Mouse (Mus musculus) lung, postnatal 25 days (tissue): Measurements from ENCODE around the gene Cdkn2aipnl.

ENCODE experiments used
- DNase-seq: peaks from one replicate; pipeline ENCODE4 v3.0.0; 2022; ENCODE audit warnings: low spot score

The Cdkn2aipnl gene

GRCm38 (mm10) chr11:51949155-51949840, 18.2 kb upstream of the Cdkn2aipnl start:
- no peak for DNase-seq

DNA sequence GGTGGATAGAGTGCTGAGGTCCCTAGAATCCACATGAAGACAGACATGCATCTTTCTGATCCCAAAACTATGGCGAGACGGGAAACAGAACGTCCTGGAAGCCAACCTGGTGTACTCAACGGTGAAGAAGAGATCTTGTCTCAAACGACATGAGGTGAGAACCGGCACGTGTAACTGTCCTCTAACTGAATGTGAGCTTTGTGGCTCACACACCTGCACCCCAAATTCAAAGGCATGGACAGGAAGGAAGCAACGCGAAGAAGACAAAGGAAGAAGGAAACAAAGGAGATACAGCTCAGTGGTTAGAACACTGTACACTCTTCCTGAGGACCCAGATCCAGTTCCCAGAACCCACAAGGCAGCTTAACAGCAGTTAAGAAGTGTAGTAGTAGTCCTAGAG, 17.5 kb upstream of the Cdkn2aipnl start:
- DNase-seq = no peak

- no peak for DNase-seq
These were observed 15.5 kb upstream of the Cdkn2aipnl start for GRCm38 (mm10) chr11:51951861-51952420.

DNA sequence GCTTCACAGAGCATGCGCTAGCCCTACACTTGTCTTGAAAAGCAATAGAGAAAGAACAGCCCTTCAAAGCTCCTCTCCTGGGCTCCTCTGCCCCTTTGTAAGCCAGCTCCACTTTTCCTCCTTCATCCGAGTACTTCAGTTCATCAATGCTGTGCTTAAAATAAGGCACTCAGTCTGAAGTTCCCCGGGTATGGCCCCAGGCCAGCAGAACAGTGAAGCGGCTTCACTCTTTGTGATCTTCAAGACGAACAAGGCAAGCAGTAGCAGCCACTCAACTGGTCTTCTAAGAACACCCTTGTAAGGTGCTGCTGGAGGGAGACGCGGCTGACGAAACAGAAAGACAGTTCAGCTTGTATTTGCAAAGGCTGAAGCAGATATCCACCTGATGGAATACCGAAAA, 11.3 kb upstream of the Cdkn2aipnl start:
- DNase-seq = peak; percentile 10

DNA sequence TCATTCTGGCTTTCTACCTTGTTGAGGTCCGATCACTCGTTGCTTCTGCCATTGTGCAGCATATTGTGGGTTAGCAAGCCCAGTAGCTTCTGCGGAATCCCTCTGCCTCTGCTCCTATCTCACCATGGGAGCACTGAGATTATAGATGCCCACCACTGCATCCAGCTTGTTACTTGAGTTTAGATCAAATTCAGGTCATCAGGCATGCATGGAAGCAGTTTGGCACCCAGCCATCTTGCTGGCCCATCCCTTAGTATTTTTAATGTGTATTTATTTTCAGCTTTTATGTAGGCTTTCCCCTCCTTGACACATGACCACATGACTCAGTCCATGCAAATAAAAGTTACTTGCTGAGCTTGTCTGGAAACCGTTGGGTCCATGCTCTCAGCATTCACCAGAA, 9.7 kb upstream of the Cdkn2aipnl start:
- no peak for DNase-seq

GRCm38 (mm10) chr11:51959511-51959910, 8.0 kb upstream of the Cdkn2aipnl start:
- no peak for DNase-seq

DNA sequence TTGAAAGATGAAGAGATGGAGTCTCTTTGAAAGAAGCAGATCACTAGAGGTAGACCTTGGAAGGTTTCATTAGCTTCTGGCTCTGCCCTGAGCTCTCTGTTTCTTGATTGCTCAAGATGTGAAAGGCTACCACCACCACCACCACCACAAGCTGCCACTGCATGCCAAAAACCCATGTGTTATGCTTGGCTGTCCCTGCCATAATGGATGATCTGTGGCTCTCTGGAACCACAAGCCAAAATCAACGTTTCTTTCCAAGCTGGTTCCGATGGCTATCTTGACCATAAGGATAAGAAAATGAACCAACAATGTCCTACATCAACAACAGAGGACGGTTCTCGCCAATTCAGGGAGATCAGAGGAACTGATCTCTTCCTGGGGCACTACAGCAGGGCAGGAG, 7.4 kb upstream of the Cdkn2aipnl start:
- no peak for DNase-seq

GRCm38 (mm10) chr11:51960967-51961471, 6.4 kb upstream of the Cdkn2aipnl start:
- peak; percentile 78 for DNase-seq

DNA sequence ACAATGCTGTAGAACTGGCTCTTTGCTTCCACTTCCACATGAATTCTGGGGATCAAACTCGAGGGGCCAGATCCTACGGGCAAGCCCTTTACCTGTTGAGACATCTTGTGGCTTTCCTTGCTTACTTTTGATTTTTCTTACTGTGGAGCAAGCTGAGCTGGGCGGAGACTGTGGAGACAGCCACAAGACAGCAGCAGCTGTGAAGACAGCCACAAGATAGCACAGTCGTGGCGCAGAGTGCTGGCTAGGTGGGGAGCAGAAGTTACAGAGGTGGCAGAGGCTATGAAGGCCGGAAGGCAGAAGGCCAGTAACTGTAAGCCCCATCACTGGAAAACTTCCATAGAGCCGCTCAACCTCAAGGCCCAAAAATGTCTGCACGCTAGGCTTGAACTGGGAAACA, 5.7 kb upstream of the Cdkn2aipnl start:
- DNase-seq = no peak

GRCm38 (mm10) chr11:51962277-51962676, 5.2 kb upstream of the Cdkn2aipnl start:
- no peak for DNase-seq

GRCm38 (mm10) chr11:51966651-51967050, 810 bp upstream of the Cdkn2aipnl start:
- DNase-seq = no peak

GRCm38 (mm10) chr11:51968896-51969295, 1.4 kb downstream of the Cdkn2aipnl start:
- DNase-seq = no peak

GRCm38 (mm10) chr11:51969511-51969910, 2.0 kb downstream of the Cdkn2aipnl start:
- no peak for DNase-seq

DNA sequence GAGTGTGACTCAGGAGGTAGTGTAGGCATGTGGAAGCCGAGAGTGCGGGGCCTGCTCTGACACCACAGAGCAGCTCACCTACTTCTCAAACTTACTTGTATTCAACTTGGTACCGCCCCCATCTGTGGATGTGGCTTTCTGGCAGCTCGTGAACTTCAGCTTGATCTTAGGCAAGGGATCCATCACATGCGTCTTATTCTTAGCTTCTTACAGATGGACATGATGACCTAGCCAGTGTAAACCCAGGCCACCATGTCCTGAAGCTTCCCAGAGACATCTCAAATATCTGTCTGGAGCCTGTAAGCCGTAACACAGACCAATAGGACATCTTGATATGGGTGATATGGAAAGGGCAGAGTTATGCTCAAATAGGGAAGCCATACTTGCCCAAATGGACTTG, 4.2 kb downstream of the Cdkn2aipnl start:
- DNase-seq = no peak

DNA sequence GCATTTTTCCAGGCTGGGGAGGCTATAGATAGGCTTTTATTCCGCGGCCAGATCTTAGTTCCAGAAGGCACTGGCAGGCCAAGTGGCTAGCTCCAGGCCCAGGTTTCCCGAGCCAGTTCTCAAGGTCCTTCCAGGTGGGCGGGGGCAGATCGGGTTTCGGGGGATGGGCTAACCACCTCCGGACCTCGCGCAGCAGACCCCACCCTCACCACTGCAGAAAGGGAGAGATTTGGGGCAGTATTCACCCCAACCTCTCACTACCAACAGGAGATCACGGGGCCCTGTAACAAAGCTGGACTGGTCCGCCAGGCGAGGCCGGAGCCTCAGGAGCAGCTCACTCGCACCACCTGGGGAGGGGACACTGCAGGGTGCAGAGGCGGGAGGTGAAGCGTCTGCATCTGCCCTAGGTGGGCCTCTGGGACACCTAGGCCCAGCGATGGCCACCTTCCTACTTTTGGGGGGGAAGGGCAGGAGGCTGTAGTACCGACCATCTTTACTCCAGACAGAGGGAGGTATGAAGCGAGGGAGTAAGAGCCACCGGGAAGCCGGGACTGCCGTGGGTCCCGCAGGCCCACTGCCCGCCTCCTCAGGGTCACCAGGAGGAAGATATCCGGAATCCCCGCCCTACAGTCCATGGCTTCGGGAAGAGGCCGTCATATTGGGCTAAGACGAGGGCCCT, 32.3 kb downstream of the Cdkn2aipnl start:
- peak; percentile 68 for DNase-seq

- peak; percentile 98 for DNase-seq
These were observed 33.0 kb downstream of the Cdkn2aipnl start, which contains the start of gene Ube2b for GRCm38 (mm10) chr11:52000290-52000962. TSS of gene Ube2b (minus strand) at chr11:52000762.

GRCm38 (mm10) chr11:52001341-52001740, 33.9 kb downstream of the Cdkn2aipnl start:
- DNase-seq = no peak

GRCm38 (mm10) chr11:52001861-52002260, 34.4 kb downstream of the Cdkn2aipnl start:
- no peak for DNase-seq

DNA sequence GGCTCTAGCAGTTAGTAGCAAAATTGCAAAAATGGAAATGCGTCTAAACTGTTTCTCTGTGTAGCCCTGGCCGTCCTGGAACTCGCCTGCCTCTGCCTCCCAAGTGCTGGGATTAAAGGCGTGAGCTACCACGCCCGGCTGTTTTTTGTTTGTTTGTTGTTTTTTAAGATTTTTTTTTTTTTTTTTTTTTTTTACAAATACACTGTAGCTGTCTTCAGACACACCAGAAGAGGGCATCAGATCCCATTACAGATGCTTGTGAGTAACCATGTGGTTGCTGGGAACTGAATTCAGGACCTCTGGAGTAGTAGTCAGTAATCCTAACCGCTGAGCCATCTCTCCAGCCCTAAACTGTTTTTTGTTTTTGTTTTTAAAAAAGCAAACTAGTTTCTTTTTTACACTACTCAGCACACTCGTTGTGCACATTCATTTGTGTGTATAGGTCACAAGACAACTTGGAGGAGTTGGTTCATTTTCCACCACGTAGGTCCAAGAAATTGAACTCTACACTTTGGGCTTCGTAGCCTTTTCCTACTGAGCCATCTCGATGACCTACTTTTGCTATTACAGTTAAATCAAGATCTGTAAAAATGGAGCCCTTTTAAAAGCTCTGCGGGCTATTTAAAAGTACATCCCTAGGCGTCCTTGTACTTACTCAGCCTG, 35.5 kb downstream of the Cdkn2aipnl start:
- DNase-seq = no peak

DNA sequence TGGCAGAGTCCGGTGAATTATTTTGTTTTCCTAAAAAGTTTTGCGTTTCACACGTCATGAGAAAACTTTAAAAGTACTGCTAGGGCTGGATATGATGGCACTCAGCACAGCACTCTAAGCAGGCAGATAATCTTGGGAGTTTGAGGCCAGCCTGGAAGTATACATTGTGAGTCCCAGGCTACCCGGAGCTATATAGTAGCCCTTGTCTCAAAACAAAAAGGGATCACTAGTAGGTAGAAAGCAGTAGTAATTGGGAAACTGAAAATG, 36.0 kb downstream of the Cdkn2aipnl start:
- no peak for DNase-seq

- peak; percentile 97 for DNase-seq
These were observed 36.5 kb downstream of the Cdkn2aipnl start, which contains the start of gene Cdkl3 for GRCm38 (mm10) chr11:52003772-52004528. TSS of gene Cdkl3 (plus strand) at chr11:52004221.
